Mouse (Mus musculus) erythroblast, embryonic 14.5 days (primary cell): ENCODE data around the gene Sirt3. TPM values are rescaled to one million over a fixed set of nuclear protein-coding genes. Genes with fewer than 3 reads are reported as not detected.

ENCODE experiments used
- H3K27me3 ChIP-seq: 2 replicates; pipeline ENCODE4 v1.6.1; 2012; ENCODE audit warnings: inconsistent platforms; ENCODE audit not compliant: control insufficient read depth
- H3K36me3 ChIP-seq: 2 replicates; pipeline ENCODE4 v1.6.1; 2012; ENCODE audit warnings: mild to moderate bottlenecking, inconsistent platforms; ENCODE audit not compliant: control insufficient read depth
- H3K4me1 ChIP-seq: 2 replicates; pipeline ENCODE4 v1.6.1; 2012; ENCODE audit warnings: inconsistent platforms; ENCODE audit not compliant: control insufficient read depth
- H3K4me3 ChIP-seq: replicated peaks from 2 replicates; pipeline ENCODE3; 2012; ENCODE audit warnings: moderate library complexity, mild to moderate bottlenecking, inconsistent platforms
- H3K9me3 ChIP-seq: 2 replicates; pipeline ENCODE4 v1.6.1; 2012; ENCODE audit warnings: low read length, inconsistent platforms, mixed read lengths; ENCODE audit not compliant: control insufficient read depth
- GATA1 ChIP-seq: IDR thresholded peaks from 2 replicates; pipeline ENCODE4 v1.6.1; 2012; ENCODE audit warnings: low read length, inconsistent platforms, mixed read lengths
- TAL1 ChIP-seq: IDR thresholded peaks from 3 replicates; pipeline ENCODE4 v1.6.1; 2012; ENCODE audit warnings: low read length, inconsistent platforms, mixed read lengths
- polyA plus RNA-seq: library from polyadenylated mRNA; stranded (reverse); fragments of >175 nt; gene quantifications from 2 replicates; pipeline ENCODE4 v1.2.3, GENCODE M21; 2012

Sirt3 gene
- polyA plus RNA-seq, 1 experiment: 1.8 TPM

- Histone ChIP-seq H3K4me3 (no peak overlapping the region), H3K9me3 (no peaks in the 10 kb centered on the region), H3K4me1 (no peaks in the 10 kb centered on the region), H3K27me3 (peaks cover 15% of the 10 kb centered on the region), H3K36me3 (peaks cover 7% of the 10 kb centered on the region)
- no peak for TF ChIP-seq TAL1
- no peak for TF ChIP-seq GATA1
Measured at GRCm38 (mm10) chr7:140846676-140847075, 35.4 kb downstream of the Sirt3 start.

GRCm38 (mm10) chr7:140845683-140846082 is 36.4 kb downstream of the Sirt3 start:
- H3K4me3 ChIP-seq: no peak overlapping the region
- peaks cover 3% of the 10 kb centered on the region; the same call in 1 of the 2 replicates for H3K36me3 ChIP-seq
- peaks cover 24% of the 10 kb centered on the region for H3K27me3 ChIP-seq
- TF ChIP-seq TAL1 (no peak), GATA1 (no peak)
- H3K4me1 ChIP-seq: no peaks in the 10 kb centered on the region
- no peaks in the 10 kb centered on the region for H3K9me3 ChIP-seq

- H3K36me3 ChIP-seq: no peaks in the 10 kb centered on the region
- TF ChIP-seq GATA1: no peak
- no peak for TF ChIP-seq TAL1
- no peaks in the 10 kb centered on the region for H3K4me1 ChIP-seq
- H3K9me3 ChIP-seq: no peaks in the 10 kb centered on the region
- H3K27me3 ChIP-seq: peaks cover 29% of the 10 kb centered on the region
- H3K4me3 ChIP-seq: no peak within 1 kb of the TSS
Measured at GRCm38 (mm10) chr7:140844905-140845665, 37.0 kb downstream of the Sirt3 start, which contains the start of gene Scgb1c1. Gene Scgb1c1, plus strand, starts transcription at chr7:140845547.

- no peaks in the 10 kb centered on the region for H3K36me3 ChIP-seq
- H3K4me1 ChIP-seq: no peaks in the 10 kb centered on the region
- H3K4me3 ChIP-seq: no peak overlapping the region
- peaks cover 34% of the 10 kb centered on the region for H3K27me3 ChIP-seq
- no peaks in the 10 kb centered on the region for H3K9me3 ChIP-seq
- TF ChIP-seq GATA1 (no peak), TAL1 (no peak)
Measured at GRCm38 (mm10) chr7:140843806-140844205, 38.3 kb downstream of the Sirt3 start.

GRCm38 (mm10) chr7:140840750-140841735 is 41.1 kb downstream of the Sirt3 start:
- Histone ChIP-seq H3K4me1 (no peaks in the 10 kb centered on the region), H3K9me3 (no peaks in the 10 kb centered on the region), H3K27me3 (peaks cover 36% of the 10 kb centered on the region), H3K36me3 (no peaks in the 10 kb centered on the region), H3K4me3 (no peak overlapping the region)
- TF ChIP-seq TAL1 (no peak), GATA1 (no peak)

GRCm38 (mm10) chr7:140839556-140839955 is 42.6 kb downstream of the Sirt3 start:
- Histone ChIP-seq H3K36me3 (no peaks in the 10 kb centered on the region), H3K4me3 (no peak overlapping the region), H3K4me1 (peaks cover 10% of the 10 kb centered on the region), H3K27me3 (peaks cover 36% of the 10 kb centered on the region), H3K9me3 (no peaks in the 10 kb centered on the region)
- TF ChIP-seq TAL1 (no peak), GATA1 (no peak)

GRCm38 (mm10) chr7:140836243-140837115 is 45.6 kb downstream of the Sirt3 start:
- H3K9me3 ChIP-seq: no peaks in the 10 kb centered on the region
- H3K4me3 ChIP-seq: no peak overlapping the region
- TF ChIP-seq GATA1 (no peak), TAL1 (no peak)
- peaks cover 19% of the 10 kb centered on the region for H3K27me3 ChIP-seq
- no peaks in the 10 kb centered on the region for H3K36me3 ChIP-seq
- peaks cover 10% of the 10 kb centered on the region for H3K4me1 ChIP-seq

GRCm38 (mm10) chr7:140835758-140836087 is 46.4 kb downstream of the Sirt3 start:
- Histone ChIP-seq H3K27me3 (peaks cover 13% of the 10 kb centered on the region), H3K4me1 (peaks cover 10% of the 10 kb centered on the region), H3K9me3 (no peaks in the 10 kb centered on the region), H3K36me3 (no peaks in the 10 kb centered on the region), H3K4me3 (no peak overlapping the region)
- TF ChIP-seq TAL1 (no peak), GATA1 (no peak)
